Mouse (Mus musculus) urinary bladder, postnatal 4 days (tissue): ENCODE results near the gene Cep128.
"Not testable (repeated sequence)": the region's sequence is repeated elsewhere in the genome, so short reads cannot be mapped to it uniquely, and the experiment has no call there.

Experiments used
- DNase-seq, 2 experiments: peaks; one replicate each; pipeline ENCODE4 v3.0.0; 2021 to 2022; ENCODE audit warnings: low spot score in 2 of 2

The Cep128 gene

GRCm38 (mm10) chr12:91063337-91064015, 320.7 kb downstream of the Cep128 start:
- DNase-seq: no peak

DNA sequence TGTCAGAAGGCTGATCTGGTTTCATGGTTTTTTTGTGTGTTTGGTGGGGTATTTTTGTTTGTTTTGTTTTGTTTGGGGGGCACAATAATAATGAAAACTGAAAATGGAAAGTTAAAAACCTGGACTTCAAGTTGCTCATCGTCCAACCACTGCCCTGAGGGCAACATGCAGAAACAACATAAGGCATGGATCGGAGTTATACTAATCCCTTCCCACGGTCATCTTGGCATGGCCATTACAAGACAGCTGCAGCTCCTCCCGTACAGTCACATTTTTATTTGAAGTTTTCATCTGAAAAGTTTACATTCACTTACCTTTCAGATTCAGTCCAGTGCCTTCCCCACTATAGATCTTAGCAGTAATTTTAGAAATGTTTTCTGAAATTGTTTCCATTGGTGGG, 321.5 kb downstream of the Cep128 start:
- DNase-seq: no peak

DNA sequence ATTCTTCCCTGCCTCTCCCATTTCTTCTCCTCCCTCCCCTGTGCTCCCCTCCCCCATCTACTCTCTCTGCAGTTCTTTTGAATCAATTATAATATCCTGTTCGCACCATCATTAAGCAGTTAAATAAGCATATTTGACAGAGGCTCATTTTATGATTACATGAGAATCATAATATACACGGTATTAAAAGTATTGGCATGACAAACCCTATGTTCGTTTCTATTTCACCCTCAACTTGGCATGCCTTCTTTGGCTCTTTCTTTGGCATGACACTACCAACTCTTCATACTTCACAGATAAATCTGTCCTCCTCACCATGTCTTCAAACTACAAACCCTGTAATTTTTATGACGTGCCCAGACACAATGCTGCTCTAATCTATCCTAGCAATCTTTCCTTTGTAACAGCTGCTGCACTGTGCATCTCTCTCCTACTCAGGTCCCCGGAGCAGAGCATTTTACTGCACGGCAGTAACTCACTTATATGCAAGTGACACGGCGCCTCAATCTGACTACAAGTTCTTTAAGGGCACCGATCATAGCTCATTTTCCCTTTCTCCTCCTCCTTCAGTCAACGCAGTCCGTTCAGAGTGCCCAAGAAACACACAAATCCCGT, 324.4 kb downstream of the Cep128 start:
- DNase-seq: no peak

DNA sequence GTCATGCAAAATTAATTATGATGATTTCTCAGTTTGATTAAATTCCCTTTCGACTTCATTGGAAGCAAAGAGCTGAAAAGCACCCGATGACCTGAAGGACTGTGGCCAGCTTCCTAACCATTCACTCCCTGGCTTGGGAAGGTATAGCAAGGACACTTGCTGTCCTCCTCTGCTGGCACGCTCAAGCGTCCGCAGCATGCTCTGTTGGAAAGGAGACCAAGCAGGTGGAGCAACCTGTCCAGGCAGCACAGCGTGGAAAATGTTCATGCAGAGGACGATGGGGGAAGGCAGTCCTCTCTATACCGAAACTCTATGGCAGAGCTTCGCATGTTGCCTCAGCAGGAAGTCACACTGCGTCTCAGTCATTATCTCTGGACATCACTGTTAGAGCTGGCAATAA, 327.3 kb downstream of the Cep128 start:
- no peak for DNase-seq

- DNase-seq: no peak
Observed at GRCm38 (mm10) chr12:91052301-91052700, 331.9 kb downstream of the Cep128 start.

DNA sequence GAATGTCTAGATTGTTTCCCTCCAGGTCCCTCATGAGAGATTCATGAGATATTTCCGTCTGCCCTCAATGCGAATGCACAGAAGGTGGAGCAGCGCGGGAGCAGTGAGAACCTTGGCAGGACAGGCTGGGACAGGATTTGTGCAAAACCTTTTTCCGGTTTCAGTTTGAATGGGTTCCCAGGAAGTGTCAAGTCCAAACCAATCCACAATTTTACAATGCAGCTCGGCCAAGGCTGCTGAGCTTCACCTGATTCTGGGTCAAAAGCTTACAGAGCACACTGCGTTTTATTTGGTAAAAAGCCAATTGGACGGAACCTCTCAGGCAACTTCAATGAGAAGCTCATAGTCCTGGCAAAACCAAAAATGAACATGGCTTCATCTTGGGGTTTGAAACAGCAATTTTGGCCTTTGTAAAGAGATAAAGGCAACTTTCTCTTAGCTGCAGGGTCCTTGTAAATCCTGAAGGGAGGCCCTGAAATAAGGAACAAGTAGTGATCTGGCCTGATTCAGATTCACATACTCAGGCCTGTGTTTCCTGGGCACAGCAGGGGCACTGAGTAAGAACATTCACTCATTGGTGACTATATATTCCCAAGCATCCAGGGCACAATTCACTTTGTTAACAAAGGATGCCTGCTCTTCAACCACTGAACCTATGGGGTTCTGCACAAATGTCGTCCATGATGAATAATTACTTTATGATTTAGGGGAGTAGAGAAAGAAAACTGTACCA, 333.4 kb downstream of the Cep128 start:
- no peak for DNase-seq

DNA sequence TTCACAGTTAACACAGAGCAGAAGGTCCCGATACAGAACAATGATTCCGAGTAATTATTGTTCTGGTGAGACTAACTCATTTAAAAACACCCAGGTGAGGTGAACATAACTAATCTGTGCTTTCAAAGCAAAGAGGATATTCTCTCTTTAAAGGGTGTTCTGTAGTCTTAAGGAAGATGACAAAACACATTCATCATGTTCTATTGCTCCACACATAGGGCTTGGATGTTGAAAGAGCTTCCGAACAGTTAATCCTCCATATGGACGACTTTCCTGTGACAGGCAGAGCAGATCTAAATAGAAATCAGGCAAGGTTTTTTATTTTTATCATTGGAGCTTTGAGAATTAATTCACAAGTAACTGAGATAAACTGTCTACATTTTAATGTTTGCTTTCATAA, 342.8 kb downstream of the Cep128 start:
- no peak for DNase-seq

DNA sequence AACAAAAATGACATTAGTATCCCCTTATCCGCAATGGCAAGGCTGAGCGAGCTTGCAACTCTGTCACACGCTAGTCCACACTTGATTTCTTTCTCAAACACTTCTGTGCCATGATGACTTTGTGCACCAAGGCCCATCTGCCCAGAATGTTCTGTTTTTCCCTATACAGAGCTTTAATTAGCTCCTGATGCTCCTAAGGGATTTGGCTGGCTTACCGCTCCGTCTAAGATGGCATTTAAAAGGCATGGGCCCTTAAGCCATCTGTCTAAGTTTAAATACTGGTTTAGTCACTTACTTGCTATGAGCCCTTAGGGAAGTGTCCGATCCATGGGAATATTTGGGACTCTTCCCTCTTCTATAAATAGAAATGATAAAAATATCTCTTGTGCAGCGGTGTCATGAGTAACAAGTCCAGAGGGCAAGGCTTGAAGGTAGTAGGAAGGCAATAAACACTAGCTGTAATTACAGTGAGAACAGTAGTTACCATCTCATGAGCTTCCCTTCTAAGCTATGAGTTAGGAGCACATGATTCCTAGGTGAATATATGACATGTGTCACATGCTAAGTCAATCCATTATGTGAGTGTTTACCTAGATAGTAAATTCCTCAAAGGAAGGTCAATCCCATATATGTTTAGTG, 343.8 kb downstream of the Cep128 start:
- DNase-seq: no peak

DNA sequence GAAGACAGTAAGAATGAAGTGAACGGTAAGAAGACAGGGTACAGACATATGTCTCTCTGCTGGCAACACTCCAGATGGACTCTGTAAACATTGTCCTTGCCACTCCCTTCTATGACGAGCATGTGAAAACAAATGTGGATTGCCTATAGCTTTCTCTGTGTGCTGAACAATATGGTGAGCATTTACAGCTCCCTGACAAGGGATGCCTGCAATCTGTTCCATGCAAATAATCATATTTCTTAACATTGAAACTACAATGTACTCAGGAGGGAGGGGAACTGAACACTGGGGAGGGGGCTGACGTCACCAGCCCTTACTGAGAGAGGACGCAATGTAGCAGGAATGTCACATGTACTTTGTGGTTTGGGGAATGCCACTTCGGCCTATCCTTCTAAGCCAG, 355.1 kb downstream of the Cep128 start:
- no peak for DNase-seq

DNA sequence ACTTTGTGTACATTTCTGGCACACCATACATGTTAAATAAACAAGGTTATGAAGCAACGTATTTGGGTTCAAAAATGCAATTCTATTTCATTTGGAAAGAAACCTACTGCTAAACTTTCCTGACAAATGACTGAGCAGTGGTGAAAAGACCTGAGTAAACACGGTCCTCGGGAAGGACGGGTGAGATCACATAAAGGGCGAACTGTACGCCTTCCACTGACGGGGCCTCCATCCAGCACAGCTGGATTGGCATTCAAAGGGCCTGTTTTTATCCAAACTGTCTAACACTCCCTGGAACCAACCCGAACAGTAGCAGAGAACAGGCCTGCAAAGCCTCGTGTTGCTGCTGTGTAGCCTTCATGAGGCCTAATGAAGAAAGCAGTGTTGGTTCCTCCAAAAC, 356.5 kb downstream of the Cep128 start:
- no peak for DNase-seq

GRCm38 (mm10) chr12:91027100-91027499, 357.1 kb downstream of the Cep128 start:
- DNase-seq: no peak

- no peak for DNase-seq
Observed at GRCm38 (mm10) chr12:91015075-91015474, 369.1 kb downstream of the Cep128 start.

DNA sequence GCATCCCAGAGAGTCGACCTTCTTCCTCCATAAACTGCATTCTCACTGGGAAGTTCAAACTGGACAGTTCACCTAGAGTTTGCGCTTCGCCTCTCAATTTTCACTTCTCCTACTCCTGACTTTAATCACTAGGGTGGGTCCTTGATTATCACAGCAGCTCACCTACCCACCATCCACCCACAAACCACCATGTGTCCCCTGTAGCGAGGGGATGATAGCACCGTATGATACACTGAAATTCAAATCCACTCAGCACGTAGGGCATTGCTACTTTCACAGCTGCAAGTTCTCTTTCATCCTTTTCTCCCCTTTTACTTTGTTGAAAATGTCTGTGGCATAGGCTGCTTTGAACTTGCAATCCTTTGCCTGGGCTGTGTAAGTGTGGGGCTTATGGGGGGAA, 371.2 kb downstream of the Cep128 start:
- no peak for DNase-seq

DNA sequence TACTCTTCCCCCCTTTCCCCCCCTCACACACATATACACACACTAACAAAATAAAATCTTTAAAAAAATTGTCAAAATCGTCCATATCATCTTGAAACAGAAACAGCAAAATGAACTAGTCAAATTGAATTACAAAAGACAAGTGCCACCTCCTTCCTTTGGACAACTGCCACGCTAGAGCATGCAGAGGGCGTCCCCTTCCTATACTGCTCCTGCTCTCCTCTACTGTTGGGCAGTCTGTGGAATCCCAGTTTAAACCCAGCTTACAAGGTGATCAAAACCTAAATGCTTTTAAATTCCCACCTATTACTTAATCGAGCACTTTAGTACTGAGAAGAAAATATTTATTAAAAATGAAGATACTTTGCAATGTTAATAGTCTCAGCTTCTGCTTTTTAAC, 372.0 kb downstream of the Cep128 start:
- DNase-seq: no peak

GRCm38 (mm10) chr12:91008736-91009135, 375.5 kb downstream of the Cep128 start:
- no peak for DNase-seq

GRCm38 (mm10) chr12:91008170-91008569, 376.0 kb downstream of the Cep128 start:
- no peak for DNase-seq

DNA sequence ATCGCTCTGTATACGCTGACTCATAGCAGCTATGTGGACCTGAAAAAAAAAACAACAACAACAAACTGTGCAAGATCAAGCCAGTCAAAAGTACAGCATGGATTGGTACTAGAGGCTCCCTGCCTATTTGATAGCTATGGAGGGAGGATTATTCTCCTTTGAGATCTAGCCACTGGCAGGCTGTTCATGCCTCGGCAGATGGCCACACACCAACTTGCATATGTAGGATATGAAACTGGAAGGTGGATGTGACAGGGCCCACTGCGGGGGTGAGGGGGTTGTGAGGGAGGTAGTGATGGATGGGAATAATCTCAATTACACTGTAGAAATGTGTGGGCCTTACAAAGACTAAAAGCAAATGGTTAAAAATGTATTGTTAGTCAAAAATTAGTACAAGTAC, 386.7 kb downstream of the Cep128 start:
- no peak for DNase-seq

- no peak for DNase-seq
Observed at GRCm38 (mm10) chr12:90993331-90993730, 390.9 kb downstream of the Cep128 start.

GRCm38 (mm10) chr12:90987782-90988181, 396.4 kb downstream of the Cep128 start:
- DNase-seq: no peak

- no peak for DNase-seq
Observed at GRCm38 (mm10) chr12:90987259-90987658, 396.9 kb downstream of the Cep128 start.

GRCm38 (mm10) chr12:90982018-90982417, 402.2 kb downstream of the Cep128 start:
- no peak for DNase-seq

DNA sequence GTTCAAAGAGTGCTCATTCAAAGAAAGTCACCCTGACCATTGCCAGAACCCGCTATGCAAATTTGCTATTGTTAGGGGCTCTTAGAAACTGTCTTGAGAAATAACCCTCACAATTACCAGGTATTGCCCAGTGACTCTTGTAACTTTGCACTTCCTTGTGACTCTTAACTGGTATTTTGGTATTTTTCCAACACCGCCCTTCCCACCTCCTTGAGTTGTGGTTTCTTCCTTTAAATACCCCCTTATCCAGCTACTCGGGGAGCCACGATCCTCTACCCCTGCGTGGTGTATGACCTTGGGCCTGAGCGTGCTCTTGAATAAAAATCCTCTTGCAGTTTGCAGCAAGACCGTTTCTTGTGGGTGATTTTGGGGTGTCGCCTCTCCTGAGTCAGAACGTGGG, 407.8 kb downstream of the Cep128 start:
- not testable (repeated sequence) for DNase-seq

DNA sequence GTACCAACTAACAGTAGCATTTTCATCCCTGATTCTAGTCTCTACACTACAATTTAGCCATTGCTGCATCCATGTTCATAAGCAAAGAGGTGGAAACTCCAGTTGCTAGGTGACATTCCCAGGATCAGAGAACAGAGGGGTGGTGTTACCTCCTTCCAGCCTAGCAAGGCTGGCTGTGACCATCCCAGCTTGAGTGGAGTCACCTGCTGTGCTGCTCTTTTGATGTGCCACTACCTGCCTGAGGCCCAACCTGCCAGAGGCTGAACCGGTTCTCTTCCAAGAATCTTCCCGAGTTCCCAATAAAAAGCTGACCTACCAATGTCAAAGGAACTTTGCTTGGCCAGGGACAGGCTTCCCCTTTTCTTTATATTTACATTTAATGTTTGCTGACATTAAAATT, 408.8 kb downstream of the Cep128 start:
- no peak for DNase-seq
